8 mouse cellular contexts compared by ENCODE assay signal in genomic region chr2:30095882-30096527, GRCm38 (mm10). TPM values are rescaled to one million over a fixed set of nuclear protein-coding genes. Genes with fewer than 3 reads are reported as not detected.
DNase-seq lines count a peak whose midpoint lies in the region; ATAC-seq and TF ChIP-seq lines count a peak whose summit lies in the region.

No protein-coding gene starts in this region.

- ATAC-seq in midbrain, embryonic 14.5 days (ENCODE audit: low FRiP score, low TSS enrichment), result no peak
- ATAC-seq in midbrain, embryonic 13.5 days, result no peak

- H3K4me1 ChIP-seq in midbrain, embryonic 14.5 days (ENCODE audit: control insufficient read depth, insufficient read depth, low read length), result peaks cover 10% of the 10 kb centered on the region
- H3K4me1 ChIP-seq in midbrain, embryonic 13.5 days (replicated peaks), result peaks cover 24% of the 10 kb centered on the region
- peaks cover 9% of the 10 kb centered on the region for H3K4me1 ChIP-seq in bone marrow macrophage, adult 2 months (ENCODE audit: control insufficient read depth, insufficient read depth, low read length)
- peaks cover 76% of the 10 kb centered on the region for H3K4me1 ChIP-seq in megakaryocyte, embryonic 14.5 days

- DNase-seq in cerebellum, postnatal 14 days, result peak; percentile 73 to 79
- no peak for DNase-seq in cerebellum, adult 9-11 months
- peak; percentile 68 for DNase-seq in midbrain, embryonic 14.5 days
- peak; percentile 69 for DNase-seq in heart, postnatal 4 days
- DNase-seq in thymus, postnatal 36 days, result peak; percentile 53 to 59

- no peak overlapping the region for H3K4me3 ChIP-seq in midbrain, embryonic 14.5 days (replicated peaks; ENCODE audit: low read depth, low read length)
- H3K4me3 ChIP-seq in midbrain, embryonic 13.5 days (replicated peaks), result no peak overlapping the region
- no peak overlapping the region for H3K4me3 ChIP-seq in bone marrow macrophage, adult 2 months (ENCODE audit: insufficient read depth, low read length)
- H3K4me3 ChIP-seq in megakaryocyte, embryonic 14.5 days (replicated peaks), result peak overlapping the region; percentile 1

- H3K9me3 ChIP-seq in midbrain, embryonic 14.5 days (ENCODE audit: control insufficient read depth, low read length), result no peaks in the 10 kb centered on the region
- no peaks in the 10 kb centered on the region for H3K9me3 ChIP-seq in midbrain, embryonic 13.5 days
- no peaks in the 10 kb centered on the region for H3K9me3 ChIP-seq in megakaryocyte, embryonic 14.5 days

- peaks cover 45% of the 10 kb centered on the region for H3K36me3 ChIP-seq in midbrain, embryonic 14.5 days (ENCODE audit: control insufficient read depth, insufficient read depth, low read length)
- H3K36me3 ChIP-seq in midbrain, embryonic 13.5 days, result peaks cover 52% of the 10 kb centered on the region
- peaks cover 68% of the 10 kb centered on the region for H3K36me3 ChIP-seq in megakaryocyte, embryonic 14.5 days (replicated peaks; ENCODE audit: low read length)

- H3K27ac ChIP-seq in midbrain, embryonic 14.5 days (replicated peaks; ENCODE audit: low read depth, low read length), result no peak overlapping the region
- no peak overlapping the region for H3K27ac ChIP-seq in midbrain, embryonic 13.5 days
- H3K27ac ChIP-seq in bone marrow macrophage, adult 2 months (ENCODE audit: insufficient read depth, low read depth, low read length), result no peak overlapping the region

- H3K4me2 ChIP-seq in midbrain, embryonic 14.5 days (ENCODE audit: low read length), result no peak overlapping the region
- H3K4me2 ChIP-seq in midbrain, embryonic 13.5 days (replicated peaks), result no peak overlapping the region

- no peaks in the 10 kb centered on the region for H3K27me3 ChIP-seq in midbrain, embryonic 14.5 days (ENCODE audit: control insufficient read depth, insufficient read depth, low read length)
- H3K27me3 ChIP-seq in midbrain, embryonic 13.5 days, result no peaks in the 10 kb centered on the region
- no peaks in the 10 kb centered on the region for H3K27me3 ChIP-seq in megakaryocyte, embryonic 14.5 days (replicated peaks)

- TF ChIP-seq CTCF in bone marrow macrophage, adult 2 months (IDR thresholded peaks at IDR 0.05; ENCODE audit: low read depth, low read length), result peak; percentile 29; the same call in 1 of the 2 replicates

- no peak for TF ChIP-seq POLR2A in bone marrow macrophage, adult 2 months (IDR thresholded peaks at IDR 0.05; ENCODE audit: borderline replicate concordance, low read depth, low read length)

- H3K9ac ChIP-seq in midbrain, embryonic 14.5 days (replicated peaks; ENCODE audit: low read length), result no peak overlapping the region
- H3K9ac ChIP-seq in midbrain, embryonic 13.5 days (replicated peaks), result no peak overlapping the region

- WGBS in midbrain, embryonic 14.5 days, result 96% methylated on average over 2 of the region's 2 CpGs
- 83% methylated on average over 2 of the region's 2 CpGs for WGBS in midbrain, embryonic 13.5 days

RNA-seq across cellular contexts. Expression of gene Zdhhc12, which starts 2.6 kb away (rescaled TPM):
- polyA plus RNA-seq in midbrain, embryonic 14.5 days (2014; fragmentation: Nextera tagmentation; extraction: Ambion mirVana), result 17.6 and 18.7 TPM in 2 replicates
- 18.9 and 19.0 TPM in 2 replicates for polyA plus RNA-seq in midbrain, embryonic 13.5 days (2015; fragmentation: Nextera tagmentation; extraction: Ambion mirVana)
- polyA plus RNA-seq in bone marrow macrophage, adult 2 months (2012; ENCODE audit: insufficient read depth, insufficient read length, missing spikeins), result 23.7 and 28.2 TPM in 2 replicates
- total RNA-seq in heart, postnatal 4 days (2021), result 10 to 100 TPM in 1 of 2 experiments, 1 to 10 TPM in 1; 7.8 to 10.6 TPM
- polyA plus RNA-seq in megakaryocyte, embryonic 14.5 days (2012; ENCODE audit: insufficient read depth, low replicate concordance), result 58.2 and 66.6 TPM in 2 replicates

RNA-seq across cellular contexts. Expression of gene Pkn3, which starts 18.5 kb away (rescaled TPM):
- polyA plus RNA-seq in midbrain, embryonic 14.5 days (2014; fragmentation: Nextera tagmentation; extraction: Ambion mirVana), result 1.1 and 1.9 TPM in 2 replicates
- 2.8 and 3.8 TPM in 2 replicates for polyA plus RNA-seq in midbrain, embryonic 13.5 days (2015; fragmentation: Nextera tagmentation; extraction: Ambion mirVana)
- 6.6 and 7.2 TPM in 2 replicates for polyA plus RNA-seq in bone marrow macrophage, adult 2 months (2012; ENCODE audit: insufficient read depth, insufficient read length, missing spikeins)
- 10 to 100 TPM; 15.3 to 17.9 TPM for total RNA-seq in heart, postnatal 4 days (2021)
- polyA plus RNA-seq in megakaryocyte, embryonic 14.5 days (2012; ENCODE audit: insufficient read depth, low replicate concordance), result 19.4 and 62.2 TPM in 2 replicates

RNA-seq across cellular contexts. Expression of gene Zer1, which starts 28.4 kb away (rescaled TPM):
- 15.1 and 15.6 TPM in 2 replicates for polyA plus RNA-seq in midbrain, embryonic 14.5 days (2014; fragmentation: Nextera tagmentation; extraction: Ambion mirVana)
- 14.4 and 15.1 TPM in 2 replicates for polyA plus RNA-seq in midbrain, embryonic 13.5 days (2015; fragmentation: Nextera tagmentation; extraction: Ambion mirVana)
- 22.8 and 26.8 TPM in 2 replicates for polyA plus RNA-seq in bone marrow macrophage, adult 2 months (2012; ENCODE audit: insufficient read depth, insufficient read length, missing spikeins)
- 10 to 100 TPM; 24.3 to 24.9 TPM for total RNA-seq in heart, postnatal 4 days (2021)
- 12.2 and 20.0 TPM in 2 replicates for polyA plus RNA-seq in megakaryocyte, embryonic 14.5 days (2012; ENCODE audit: insufficient read depth, low replicate concordance)

RNA-seq across cellular contexts. Expression of gene Tbc1d13, which starts 37.5 kb away (rescaled TPM):
- polyA plus RNA-seq in midbrain, embryonic 14.5 days (2014; fragmentation: Nextera tagmentation; extraction: Ambion mirVana), result 17.7 and 20.4 TPM in 2 replicates
- 12.5 and 13.2 TPM in 2 replicates for polyA plus RNA-seq in midbrain, embryonic 13.5 days (2015; fragmentation: Nextera tagmentation; extraction: Ambion mirVana)
- polyA plus RNA-seq in bone marrow macrophage, adult 2 months (2012; ENCODE audit: insufficient read depth, insufficient read length, missing spikeins), result 95.7 and 107 TPM in 2 replicates
- 10 to 100 TPM; 23.9 to 27.4 TPM for total RNA-seq in heart, postnatal 4 days (2021)
- 18.0 and 28.7 TPM in 2 replicates for polyA plus RNA-seq in megakaryocyte, embryonic 14.5 days (2012; ENCODE audit: insufficient read depth, low replicate concordance)

RNA-seq across cellular contexts. Expression of gene Set, which starts 38.8 kb away (rescaled TPM):
- 376 and 427 TPM in 2 replicates for polyA plus RNA-seq in midbrain, embryonic 14.5 days (2014; fragmentation: Nextera tagmentation; extraction: Ambion mirVana)
- 448 and 482 TPM in 2 replicates for polyA plus RNA-seq in midbrain, embryonic 13.5 days (2015; fragmentation: Nextera tagmentation; extraction: Ambion mirVana)
- polyA plus RNA-seq in bone marrow macrophage, adult 2 months (2012; ENCODE audit: insufficient read depth, insufficient read length, missing spikeins), result 167 and 173 TPM in 2 replicates
- total RNA-seq in heart, postnatal 4 days (2021), result 100 to 1,000 TPM; 174 to 185 TPM
- 207 and 239 TPM in 2 replicates for polyA plus RNA-seq in megakaryocyte, embryonic 14.5 days (2012; ENCODE audit: insufficient read depth, low replicate concordance)
